Mouse (Mus musculus): ENCODE data around the gene Ficd.
"Not testable (repeated sequence)": the region's sequence is repeated elsewhere in the genome, so short reads cannot be mapped to it uniquely, and the experiment has no call there.

The Ficd gene

DNA sequence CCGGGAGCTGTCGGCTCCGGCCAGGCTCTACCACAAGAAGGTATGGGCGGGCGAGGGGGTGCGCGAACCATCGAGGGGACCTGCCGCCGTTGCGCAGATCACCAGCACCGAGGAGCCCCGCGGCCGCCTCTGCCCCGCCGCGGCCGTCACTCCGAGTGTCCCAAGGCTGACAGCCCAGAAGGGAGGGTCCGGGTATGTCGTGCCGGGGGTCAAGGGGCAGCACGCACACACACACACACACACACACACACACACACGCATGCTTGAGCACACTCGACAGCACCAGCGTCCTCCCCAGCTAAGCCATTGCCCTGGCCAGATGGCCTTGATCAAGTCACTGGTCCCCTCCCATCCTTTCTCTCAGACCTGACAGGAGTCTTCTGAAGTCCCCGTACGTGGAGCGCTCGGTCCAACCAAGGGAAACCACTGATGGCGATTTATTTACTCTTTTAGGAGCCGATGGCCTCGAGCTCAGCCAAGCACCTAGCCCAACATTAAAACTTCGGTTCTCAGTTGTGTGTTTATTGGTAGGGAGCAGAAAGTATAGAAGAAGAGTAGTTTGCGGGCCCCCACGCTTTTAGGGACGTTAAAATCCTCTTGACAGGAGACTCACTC lies 37.4 kb downstream of the Ficd start:
- DNase-seq (ENCODE audit: extremely low spot score, low read depth, low spot score), result no peak

DNA sequence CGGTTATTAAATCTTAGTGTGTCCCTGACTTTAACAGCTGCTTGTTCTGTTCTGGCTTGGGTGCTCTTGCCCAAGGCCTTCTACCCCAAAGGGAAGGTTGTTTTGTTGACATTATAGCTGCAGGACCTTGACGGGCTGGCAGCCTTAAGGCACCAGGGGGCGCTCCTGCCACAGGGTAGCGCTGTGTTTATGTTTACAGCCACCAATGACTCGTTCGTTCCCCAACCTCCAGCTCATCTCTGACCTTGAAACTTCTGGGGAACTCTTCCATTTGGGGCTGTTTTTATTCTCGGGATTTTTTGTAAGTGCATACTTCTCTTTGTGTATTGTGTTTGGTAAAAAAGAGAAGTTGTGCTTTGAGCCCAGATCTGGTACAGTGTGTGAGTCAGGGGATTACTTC lies 38.1 kb downstream of the Ficd start:
- peak; percentile 67 for DNase-seq (ENCODE audit: extremely low spot score, low read depth, low spot score)

DNA sequence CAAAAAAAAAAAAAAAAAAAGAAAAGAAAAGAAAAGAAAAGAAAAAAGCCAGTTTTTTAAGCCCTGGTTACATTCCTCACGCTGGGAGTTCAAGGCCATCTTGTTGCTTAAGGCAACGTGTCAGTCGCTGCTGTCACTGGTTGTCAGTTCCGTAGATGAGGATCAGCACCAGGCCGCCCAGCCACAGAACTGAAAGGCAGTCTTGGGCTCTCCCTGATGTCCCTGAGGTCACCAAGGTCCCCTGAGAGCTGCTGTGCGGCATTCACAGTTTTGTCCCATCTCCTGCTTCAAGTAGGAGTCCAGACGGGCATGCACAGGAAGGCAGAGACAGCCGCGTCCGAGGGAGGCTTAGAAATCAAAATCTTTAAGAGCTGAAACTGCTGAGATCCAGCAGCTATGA lies 40.0 kb downstream of the Ficd start:
- no peak for DNase-seq (ENCODE audit: extremely low spot score, low read depth, low spot score)

DNA sequence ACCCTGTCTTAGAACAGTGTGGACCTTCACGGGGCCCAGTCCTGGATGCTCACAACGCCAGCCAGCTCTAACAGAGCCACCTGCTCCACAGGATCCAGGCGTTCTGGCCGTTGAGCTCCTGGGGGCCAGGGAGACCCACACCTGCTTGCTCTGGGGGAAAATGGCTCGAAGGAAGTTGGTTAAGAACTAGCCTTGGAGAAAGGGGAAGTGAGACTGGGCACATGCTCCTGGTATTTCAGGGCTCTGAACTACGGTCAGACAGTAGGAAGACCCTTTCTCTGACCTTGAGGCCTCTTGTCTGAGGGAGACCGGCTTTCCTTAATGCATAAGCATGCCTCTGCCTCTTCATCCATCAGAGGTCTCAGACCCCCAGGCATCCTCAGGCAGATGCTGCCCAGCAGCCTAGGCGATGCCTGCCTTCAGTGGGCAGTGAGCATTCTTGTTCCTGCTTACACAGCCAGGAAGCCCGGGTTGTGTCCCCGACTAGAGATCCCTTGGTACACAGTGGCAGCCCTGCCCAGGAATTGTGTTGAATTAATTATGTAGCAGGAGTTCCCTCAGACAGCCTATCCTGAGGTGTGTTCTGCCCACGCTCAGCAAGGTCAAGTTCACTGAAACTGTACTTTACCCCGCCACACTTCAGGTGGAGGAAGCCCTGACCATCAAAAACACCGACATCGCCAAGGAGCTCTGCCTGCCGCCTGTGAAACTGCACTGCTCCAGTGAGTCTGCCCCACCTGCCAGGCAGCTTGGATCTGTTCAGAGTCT lies 40.7 kb downstream of the Ficd start:
- DNase-seq (ENCODE audit: extremely low spot score, low read depth, low spot score), result no peak

DNA sequence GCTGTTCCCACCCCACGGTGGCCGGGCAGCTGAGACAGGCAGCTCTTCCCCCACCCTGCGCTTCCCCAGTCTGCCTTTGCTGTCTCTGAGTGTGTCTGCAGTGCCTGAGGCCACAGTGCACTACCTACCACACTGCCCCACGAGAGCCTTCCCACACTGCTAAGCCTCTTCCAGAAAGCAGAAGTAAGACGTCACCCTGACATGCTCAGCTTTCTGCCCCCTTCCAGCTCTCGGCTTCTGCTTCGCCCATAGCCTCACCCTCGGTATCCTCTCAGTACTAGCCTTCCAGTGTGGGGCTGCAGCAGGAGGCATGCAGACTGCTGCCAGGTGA lies 41.3 kb downstream of the Ficd start:
- DNase-seq (ENCODE audit: extremely low spot score, low read depth, low spot score), result no peak

DNA sequence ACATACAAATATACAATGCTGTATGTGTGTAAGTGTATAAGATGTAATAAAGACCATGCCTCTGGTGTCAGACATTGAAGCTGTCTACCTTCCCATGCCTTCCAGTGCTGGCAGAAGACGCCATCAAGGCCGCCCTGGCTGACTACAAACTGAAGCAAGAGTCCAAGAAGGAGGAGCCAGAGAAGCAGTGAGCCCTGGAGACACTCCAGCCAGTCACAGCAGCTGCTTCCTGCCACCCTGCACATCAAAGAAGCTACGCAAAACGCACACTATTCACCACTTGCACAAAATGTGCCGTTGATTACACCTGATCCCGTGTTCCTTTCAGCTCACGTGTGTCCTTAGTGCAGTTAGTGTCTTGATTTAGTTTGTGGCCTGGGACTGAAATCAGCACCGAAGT lies 42.1 kb downstream of the Ficd start:
- not testable (repeated sequence) for DNase-seq (ENCODE audit: extremely low spot score, low read depth, low spot score)

DNA sequence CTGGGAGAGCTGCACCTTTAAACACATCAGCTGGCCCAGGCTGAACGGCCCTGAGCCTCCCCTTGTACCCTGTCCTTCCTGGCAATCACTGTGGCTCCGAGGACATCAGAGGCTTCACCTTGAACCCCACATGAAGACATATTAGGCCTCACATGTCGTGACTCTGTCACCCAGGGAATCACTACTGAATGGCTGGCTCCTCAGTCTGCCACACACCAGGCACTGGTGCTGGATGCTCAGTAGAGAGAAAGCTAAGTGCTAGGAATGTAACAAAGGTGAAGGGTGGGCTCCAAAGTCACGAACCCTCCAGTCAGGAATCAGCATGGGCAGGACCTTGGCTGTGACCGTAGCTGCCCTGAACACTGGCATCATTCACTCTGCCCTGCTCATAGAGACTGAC lies 44.0 kb downstream of the Ficd start:
- DNase-seq (ENCODE audit: extremely low spot score, low read depth, low spot score), result no peak

DNA sequence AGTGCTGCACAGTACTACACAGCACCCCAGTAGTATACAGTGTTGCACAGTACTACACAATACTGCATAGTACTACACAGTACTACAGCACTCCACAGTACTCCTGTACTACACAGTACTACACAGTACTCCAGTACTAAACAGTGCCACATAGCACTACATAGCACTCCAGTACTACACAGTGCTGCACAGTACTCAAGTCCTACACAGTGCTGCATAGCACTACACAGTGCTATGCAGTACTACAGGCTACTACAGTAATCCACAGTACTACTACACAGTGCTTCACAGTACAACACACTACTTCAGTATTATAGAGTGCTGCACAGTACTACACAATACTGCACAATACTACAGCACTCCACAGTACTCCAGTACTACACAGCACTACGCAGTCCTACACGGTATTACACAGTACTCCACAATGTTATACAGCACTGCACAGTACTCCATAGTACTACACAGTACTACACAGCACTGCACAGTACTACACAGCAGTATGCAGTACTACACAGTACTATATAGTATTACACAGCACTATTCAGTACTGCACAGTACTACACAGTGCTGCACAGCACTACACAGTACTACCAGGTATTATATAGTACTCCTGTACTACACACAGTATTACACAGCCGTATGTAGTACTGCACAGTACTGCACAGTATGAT lies 44.6 kb downstream of the Ficd start:
- DNase-seq (ENCODE audit: extremely low spot score, low read depth, low spot score), result no peak

DNA sequence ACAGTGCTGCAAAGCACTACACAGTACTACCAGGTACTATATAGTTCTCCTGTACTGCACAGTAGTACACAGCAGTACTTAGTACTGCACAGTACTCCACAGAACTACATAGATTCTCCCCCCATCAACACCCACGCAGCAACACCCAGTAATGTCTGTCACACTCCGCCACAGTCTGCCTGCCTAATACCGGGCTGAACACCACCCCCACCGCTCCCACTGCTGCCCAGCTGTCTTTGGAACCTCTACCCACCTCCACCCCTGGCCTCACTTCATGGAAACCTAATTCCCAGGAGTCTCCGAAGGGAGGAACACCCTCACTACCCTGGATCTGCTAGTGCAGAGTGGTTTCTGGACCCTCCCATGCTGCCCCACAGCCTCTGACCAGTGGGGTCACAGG lies 45.2 kb downstream of the Ficd start:
- DNase-seq (ENCODE audit: extremely low spot score, low read depth, low spot score), result no peak

DNA sequence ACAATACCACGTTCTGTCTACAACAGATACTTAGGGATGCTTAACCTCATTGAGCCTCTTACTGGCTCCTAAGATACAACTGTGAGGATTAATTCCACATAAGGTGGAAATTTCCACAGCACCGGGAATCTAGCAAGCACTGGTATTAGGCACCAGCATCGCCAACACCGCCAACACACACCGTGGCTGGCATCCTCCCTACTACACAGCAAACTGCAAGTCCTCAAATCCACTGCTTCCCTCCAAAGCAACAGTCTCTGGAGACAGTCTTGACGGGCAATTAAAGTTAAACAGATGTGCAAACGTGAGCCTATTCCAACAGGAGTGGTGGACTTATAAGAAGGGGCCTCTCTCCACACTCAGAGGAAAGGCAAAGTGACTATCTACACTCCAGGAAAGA lies 45.7 kb downstream of the Ficd start:
- no peak for DNase-seq (ENCODE audit: extremely low spot score, low read depth, low spot score)

DNA sequence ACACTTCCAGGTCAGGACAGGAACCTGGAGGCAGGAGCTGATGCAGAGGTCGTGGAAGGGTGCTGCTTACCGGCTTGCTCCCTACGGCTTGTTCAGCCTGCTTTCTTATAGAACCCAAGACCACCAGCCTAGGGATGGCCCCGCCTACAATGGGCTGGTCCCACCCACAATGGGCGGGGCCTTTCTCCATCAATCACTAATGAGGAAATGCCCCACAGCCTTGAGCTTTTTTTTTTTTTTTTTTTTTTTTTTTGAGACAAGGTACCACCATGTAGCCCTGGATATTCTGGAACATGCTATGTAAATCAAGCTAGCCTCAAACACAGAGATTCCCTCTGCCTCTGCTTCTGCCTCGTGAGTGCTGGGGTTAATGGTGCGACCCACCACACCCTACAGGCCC lies 46.3 kb downstream of the Ficd start:
- no peak for DNase-seq (ENCODE audit: extremely low spot score, low read depth, low spot score)

DNA sequence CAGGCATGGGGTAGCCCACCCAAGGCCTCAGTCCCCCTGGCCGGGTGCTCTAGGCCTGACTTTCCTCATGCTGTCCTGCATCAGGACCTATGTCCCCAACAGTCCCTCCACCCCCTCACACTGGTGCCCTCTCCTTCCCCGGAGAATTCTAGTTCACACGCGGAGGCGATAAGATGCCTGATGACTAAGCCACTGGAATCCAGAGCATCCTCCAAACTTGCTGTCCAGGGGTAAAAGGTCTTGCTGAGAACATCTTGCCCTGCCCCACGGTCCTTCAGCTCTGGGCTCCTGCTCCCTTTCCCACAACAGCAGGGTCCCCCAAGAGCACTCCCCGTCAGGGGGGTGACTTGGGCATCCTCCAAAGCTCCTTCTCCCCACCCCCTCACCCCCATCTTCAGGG lies 47.0 kb downstream of the Ficd start:
- DNase-seq (ENCODE audit: extremely low spot score, low read depth, low spot score), result no peak

DNA sequence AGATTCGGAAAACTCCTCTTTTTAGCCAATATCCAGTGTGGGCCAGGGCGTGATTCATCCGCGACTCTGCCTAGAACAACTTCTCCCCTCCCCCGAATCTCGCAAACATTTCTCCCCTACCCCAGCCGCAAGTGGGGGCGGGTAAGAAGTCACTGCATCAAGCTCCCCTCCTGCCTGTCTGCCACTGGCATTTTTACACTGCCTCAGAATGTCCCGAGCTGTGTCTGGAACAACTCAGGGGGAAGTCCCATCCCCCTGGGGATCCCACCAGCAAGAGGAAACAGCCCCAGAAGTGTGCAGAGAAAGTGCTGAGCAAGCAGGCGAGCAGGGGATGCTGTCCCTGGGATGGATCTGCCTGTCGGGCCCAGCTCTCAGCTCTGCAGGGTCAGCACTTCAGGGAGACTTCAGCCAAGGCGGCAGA lies 48.0 kb downstream of the Ficd start:
- DNase-seq (ENCODE audit: extremely low spot score, low read depth, low spot score), result no peak

DNA sequence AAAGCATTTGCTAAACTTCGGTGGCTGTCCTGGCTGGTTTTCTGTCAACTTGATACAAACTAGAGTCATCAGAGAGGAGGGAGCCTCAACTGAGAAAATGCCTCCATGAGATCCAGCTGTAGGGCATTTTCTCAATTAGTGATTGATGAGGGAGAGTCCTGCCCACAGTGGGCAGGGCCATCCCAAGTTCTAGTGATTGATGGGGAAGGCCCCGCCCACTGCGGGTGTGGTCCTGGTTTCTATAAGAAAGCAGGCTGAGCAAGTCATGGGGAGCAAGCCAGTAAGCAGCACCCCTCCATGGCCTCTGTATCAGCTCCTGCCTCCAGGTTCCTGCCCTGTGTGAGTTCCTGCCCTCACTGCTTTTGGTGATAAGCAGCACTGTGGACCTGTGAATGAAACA lies 48.5 kb downstream of the Ficd start:
- not testable (repeated sequence) for DNase-seq (ENCODE audit: extremely low spot score, low read depth, low spot score)

DNA sequence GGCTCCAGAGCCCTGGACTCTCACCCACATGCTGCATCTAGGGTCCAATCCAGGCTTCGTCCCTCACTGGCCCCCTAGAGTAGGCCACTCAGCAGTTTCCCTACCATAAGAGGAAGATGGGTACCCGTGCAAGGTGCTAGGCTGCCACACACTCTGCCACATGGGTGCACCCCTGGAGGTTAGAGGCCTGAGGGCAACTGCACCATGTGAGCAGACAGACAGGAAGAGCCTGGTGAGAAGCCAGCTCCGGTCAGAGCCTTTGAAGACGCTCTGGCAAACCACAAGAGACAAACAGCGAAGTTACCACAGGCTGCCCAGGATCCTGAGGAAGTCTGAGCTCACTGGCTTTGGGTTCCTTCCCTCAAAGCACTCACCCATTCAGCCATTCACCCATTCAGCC lies 51.4 kb downstream of the Ficd start:
- no peak for DNase-seq (ENCODE audit: extremely low spot score, low read depth, low spot score)

DNA sequence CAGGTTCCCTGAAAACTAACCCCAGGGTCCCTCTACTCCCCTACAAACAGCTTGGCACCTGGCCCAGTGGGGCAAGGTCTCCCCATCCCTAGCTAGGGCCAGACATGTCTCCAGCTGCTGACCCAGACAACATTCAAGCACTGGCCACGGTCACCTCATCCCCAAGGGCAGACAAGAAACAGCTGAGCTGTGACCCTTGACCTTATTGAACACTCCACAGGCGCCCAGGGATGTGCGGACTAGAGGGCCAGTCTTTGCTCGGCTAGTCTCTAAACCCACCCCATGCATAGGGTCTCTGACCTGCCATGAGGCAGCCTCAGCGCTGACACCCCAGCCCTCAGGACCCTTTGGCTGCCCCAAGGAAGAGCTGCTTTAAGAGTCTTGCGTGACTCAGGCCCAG lies 53.0 kb downstream of the Ficd start:
- DNase-seq (ENCODE audit: extremely low spot score, low read depth, low spot score), result no peak

DNA sequence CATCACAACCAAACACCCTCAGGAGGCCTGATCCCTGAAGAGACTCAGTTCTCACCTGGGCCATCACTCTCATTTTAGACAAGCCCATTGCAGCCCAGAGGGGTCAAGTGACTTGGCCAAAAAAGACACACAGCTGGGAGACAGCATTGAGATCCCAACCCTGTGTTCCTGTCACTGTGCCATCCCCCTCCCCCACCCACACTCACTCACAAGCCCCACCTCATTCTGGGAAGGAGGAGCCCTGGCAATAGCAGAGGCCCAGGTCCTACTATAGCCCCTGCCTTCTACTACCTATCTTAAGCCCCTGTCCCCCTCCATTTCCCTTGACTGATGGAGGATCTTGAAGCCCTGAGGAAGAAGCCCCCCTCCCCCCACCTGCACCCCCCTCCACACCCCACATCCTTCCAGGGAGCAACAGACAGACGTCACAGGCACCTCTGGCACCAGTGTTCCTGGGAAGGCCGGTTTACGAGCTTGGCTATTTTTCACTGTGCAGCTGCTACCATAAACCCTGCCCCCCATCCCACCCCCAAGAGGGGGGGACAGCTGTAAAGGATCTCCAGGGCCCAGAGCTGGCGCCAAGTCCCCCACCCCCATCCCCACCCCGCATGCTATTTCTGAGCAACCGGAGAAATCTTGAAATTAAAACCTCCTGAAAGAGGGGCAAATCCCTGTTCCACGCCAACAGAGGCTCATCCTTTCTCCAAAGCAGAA lies 53.6 kb downstream of the Ficd start:
- no peak for DNase-seq (ENCODE audit: extremely low spot score, low read depth, low spot score)
